Mouse (Mus musculus) left cerebral cortex, postnatal 14 days (tissue): ENCODE data around the gene Gan. TPM values are rescaled to one million over a fixed set of nuclear protein-coding genes. Genes with fewer than 3 reads are reported as not detected.

Experiments
- DNase-seq, 2 experiments: peaks; one replicate each; pipeline ENCODE4 v3.0.0; 2021 to 2022; ENCODE audit warnings: low spot score in 2 of 2, mixed read lengths in 1 of 2
- intact Hi-C: fragments of 180-260 bp; cut with DNase I; formaldehyde crosslinking; loops from one replicate; pipeline ENCODE4 v1.15.1; 2025
- long read RNA-seq, 2 experiments: library from polyadenylated mRNA; stranded (forward); transcript quantifications; one replicate each; pipeline ENCODE4 v2.0.0; 2021
- total RNA-seq, 2 experiments: library from RNA; stranded (reverse); gene quantifications; 2 replicates each; pipeline ENCODE4 v1.2.3; 2021

Gan gene
- 10 to 100 TPM; 17.2 to 19.3 TPM for total RNA-seq
- long read RNA-seq, experiment 1, partial matches to known transcripts, result 0 of 4 reads
- long read RNA-seq, experiment 1, other reads (novel, unspliced or antisense), result 2 of 4 reads
- long read RNA-seq, experiment 2, partial matches to known transcripts, result 1 of 4 reads
- long read RNA-seq, experiment 2, other reads (novel, unspliced or antisense), result 1 of 4 reads

DNA sequence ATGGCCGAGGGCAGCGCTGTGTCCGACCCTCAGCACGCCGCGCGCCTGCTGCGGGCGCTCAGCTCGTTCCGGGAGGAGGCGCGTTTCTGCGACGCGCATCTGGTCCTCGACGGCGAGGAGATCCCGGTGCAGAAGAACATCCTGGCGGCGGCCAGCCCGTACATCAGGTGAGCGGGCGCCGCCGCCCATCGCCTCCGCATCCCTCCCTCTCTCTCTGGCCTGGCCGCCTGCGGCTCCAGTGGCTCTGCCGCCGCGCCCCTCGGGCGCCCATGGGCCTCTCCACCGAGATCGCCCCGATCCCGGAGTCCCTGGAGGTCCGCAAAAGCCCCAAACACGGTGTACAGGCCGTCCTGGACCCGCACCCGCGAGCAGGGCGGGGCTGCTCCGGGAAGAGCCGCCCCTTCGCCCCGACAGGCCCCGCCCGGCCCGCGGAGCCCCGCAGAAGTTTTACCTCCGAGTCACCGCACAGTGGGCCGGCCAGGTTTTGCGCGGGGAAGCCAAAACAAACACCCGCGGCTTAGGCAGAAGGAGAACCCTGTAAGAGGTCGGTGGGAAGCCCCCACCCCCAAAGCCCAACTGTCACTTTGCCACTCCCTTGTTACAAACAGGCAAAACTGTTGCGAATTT lies at the start of gene Gan:
Gene Gan, plus strand, starts transcription at position 1 of the 627 bp plus-strand sequence.
- DNase-seq, result no peak
- intact Hi-C loops, result loop anchor here (5.0 kb wide), 1 partner anchor 166 kb away; the partner anchor contains the start of gene Gcsh

DNA sequence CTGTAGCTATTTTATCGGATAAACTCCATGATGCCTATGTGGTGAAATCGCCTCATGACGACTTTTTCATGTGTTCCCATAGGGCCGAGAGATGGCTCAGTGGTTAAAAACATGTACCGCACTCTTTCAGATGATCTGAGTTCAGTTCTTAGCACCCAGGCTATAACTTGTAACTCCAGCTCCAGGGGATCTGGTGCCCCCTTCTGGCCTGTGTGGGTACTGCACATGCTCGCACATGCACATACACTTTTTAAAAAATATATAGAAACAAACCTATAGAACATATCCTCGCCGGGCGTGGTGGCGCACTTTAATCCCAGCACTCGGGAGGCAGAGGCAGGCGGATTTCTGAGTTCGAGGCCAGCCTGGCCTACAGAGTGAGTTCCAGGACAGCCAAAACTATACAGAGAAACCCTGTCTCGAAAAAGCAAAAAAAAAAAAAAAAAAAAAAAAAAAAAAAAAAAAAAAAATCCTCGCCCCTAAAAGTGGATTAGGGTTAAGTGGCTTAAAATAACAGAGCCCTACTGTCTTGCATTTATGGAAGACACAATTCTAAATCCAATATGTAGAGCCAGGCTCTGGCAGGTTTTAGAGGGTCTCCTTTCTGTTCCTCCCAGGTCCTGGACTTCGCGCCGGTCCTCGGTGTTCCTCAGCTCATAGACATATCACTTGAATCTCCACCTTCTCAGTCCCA lies 48.8 kb upstream of the Gan start:
- intact Hi-C loops, result loop anchor here (5.0 kb wide), 1 partner anchor 368 kb away; no protein-coding TSS in a partner anchor

DNA sequence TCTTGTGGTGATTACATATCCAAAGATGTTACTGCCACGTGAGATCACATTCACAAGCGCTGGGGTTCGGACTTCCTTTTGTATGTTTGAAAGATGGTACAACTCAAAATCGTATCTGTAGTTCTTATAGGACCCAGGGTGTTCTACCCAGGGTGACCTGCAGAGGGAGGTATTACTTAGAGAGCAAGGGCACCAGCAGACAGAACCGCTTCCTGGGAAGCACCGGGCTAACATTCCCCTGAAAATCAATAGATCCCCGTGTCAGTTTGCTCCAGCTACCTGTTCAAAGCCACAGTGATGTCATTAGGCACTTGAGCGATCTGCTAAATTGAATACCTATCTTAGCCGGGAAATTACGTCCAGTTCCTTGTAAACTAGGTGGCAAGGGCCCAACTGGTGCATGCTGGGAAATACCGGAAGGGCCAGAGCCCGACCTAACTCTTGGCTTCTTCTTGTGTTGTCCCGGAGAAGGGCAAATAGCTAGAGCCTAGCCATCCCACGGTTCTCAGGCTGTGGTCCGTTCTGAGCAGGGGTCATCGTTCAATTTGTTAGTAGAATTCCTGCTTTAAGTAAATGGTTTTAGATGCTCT lies 48.0 kb upstream of the Gan start:
- intact Hi-C loops, result loop anchor here (5.0 kb wide), 1 partner anchor 367 kb away; no protein-coding TSS in a partner anchor
- DNase-seq, result peak; percentile 69 to 72

More for the DNA sequence above, 48.8 kb upstream of the Gan start:
- no peak for DNase-seq

DNA sequence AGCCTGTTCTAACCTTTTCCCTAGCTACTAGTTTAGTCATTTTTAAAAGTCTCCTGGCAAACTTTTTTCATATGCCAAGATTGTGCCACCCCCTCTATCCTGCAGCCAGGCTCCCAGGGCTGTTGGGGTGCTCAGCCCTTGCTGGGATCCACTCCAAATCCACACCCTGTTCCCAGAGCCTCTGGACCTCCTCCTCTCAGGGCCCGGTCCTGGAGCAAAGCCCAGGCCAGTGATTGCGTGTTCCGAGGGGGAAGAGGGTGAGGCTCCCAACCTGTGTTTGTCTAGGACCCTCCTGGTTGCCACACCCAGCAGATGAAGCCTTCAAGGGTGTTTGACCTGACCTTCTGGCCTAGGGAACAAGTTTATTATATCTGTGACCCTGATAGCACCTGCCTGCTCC lies 46.3 kb upstream of the Gan start:
- DNase-seq, result no peak

DNA sequence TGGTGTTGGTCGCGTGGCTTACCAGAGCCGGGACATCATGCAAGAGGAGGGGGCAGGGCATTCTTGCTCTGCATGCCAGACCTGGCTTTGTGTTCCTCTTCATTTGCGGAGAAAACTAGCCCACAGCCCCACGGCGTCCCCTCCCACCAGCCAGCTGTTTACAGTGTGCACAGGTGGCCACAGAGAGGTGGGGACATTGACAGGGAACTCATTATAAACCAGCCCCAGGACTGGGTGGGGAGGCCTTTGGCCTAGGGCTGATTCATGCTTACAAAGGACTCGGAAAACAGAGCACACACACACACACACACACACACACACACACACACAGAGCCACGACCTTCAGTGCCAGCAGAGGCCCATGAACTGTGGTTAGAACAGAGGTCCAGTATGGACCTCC lies 45.7 kb upstream of the Gan start:
- no peak for DNase-seq
- intact Hi-C loops, result no loop called here

More for the DNA sequence above, 46.3 kb upstream of the Gan start:
- intact Hi-C loops, result no loop called here

DNA sequence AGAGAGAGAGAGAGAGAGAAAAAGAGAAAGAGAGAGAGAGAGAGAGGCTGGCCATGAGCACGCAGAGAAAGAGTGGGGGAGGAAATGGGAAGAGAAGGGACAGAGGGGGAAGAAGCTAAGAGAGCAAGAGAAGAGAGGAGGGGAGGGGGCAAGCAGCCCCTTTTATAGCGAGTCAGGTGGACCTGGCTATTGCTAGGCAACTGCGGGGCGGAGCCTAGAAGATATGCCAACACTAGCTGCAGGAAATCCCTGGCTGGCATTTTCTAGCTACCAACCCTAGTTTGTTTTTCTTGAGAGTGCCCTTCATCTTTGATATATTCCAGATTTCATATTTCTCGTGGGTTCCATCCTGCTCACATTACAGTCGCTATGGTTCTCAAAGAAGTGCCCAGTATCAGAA lies 42.8 kb upstream of the Gan start:
- DNase-seq, result peak in 1 of 2 experiments; percentile 62

DNA sequence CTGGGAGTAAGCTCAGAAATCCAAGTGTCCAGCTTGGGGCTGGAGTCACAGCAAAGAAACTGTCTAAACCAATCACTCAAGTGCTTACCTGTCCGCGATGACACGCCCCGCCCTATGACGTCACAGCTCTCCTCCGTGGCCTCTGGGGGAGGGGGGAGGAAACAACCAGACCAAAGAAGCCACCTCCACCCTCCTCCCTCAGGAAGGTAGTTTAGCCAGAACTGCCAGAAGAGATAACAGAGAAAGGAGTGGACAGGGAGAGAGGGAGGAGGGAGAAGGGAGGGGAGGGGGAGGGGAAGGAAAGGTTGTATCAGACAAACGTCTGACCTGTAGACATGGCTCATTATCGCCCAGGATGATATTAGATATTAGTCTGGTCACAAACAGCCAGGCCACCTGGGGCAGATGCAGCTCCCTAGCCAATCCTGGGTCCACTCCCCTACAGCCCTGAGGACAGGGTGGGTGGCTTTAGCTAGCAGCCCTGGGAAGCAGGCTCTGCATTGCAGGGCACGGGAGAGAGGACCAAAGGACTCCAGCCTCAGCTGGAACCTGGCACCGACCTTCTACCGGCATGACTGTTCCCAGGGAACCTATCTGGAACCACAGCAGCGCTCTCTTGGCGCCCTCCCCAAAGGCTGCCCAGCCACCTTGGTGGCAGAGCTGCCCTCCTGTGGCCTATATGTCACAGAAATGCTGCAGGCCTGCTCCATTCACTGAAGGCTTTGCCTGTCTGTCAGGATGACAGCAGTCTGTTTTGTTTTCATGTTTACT lies 42.1 kb upstream of the Gan start:
- no peak for DNase-seq
- intact Hi-C loops, result no loop called here

More for the DNA sequence above, 42.8 kb upstream of the Gan start:
- intact Hi-C loops, result no loop called here

DNA sequence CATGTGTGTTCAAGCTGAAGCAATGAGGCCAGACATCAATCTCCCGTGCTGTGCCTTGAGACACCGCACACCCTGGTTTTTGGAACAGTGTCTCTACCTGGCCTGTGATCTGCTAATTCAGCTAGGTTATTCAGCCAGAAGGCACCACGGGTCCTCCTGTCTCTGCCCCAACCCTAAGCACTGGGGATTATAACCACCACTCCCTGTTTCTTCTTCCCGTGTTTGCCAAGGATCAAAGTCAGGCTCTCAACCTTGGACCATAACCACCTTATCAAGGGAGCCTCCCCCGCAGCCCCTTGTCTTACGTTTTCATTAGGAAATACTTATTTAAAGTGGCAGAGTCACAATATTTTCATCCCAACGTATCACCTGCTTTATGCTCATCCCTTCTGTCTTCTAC lies 41.4 kb upstream of the Gan start:
- DNase-seq, result no peak
- intact Hi-C loops, result no loop called here

DNA sequence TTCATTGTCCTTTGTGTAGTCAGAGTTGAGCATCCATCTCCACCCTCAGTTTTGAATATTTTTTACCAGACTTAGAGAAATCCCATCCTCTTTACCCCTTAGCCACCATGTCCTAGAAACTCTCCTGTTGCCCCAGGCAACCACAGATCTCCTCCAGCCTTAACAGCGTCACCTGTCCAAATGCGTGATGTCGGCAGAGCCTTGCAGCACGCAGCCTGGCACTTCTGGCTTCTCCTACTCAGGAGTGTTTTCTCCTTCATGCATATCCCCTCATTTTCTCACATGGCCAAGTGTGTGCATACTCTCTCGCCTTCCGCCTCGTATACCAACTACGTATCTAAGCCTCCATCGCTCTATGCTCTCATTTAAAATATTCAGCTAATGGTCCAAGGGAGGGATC lies 39.5 kb upstream of the Gan start:
- intact Hi-C loops, result no loop called here
- DNase-seq, result peak in 1 of 2 experiments; percentile 55

DNA sequence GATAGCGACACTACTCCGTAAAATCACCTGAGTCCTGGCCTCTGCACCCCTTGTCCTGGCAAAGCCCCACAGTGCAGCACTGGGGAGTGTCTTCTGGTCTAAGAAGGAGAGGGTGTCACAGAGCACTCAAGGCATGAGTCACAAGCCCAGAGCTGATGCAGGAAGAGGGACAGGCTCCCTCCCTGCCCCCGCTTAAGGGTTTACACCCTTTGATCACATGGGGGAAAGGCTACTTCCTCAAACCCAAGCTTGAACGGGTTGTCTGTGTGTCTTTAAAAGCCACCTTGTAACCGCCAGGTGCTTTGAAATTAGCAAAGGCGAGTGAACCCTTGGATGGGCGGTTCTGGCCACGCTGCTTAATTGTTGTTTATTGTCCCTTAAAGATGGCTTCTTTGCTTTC lies 36.7 kb upstream of the Gan start:
- DNase-seq, result no peak
- intact Hi-C loops, result no loop called here

DNA sequence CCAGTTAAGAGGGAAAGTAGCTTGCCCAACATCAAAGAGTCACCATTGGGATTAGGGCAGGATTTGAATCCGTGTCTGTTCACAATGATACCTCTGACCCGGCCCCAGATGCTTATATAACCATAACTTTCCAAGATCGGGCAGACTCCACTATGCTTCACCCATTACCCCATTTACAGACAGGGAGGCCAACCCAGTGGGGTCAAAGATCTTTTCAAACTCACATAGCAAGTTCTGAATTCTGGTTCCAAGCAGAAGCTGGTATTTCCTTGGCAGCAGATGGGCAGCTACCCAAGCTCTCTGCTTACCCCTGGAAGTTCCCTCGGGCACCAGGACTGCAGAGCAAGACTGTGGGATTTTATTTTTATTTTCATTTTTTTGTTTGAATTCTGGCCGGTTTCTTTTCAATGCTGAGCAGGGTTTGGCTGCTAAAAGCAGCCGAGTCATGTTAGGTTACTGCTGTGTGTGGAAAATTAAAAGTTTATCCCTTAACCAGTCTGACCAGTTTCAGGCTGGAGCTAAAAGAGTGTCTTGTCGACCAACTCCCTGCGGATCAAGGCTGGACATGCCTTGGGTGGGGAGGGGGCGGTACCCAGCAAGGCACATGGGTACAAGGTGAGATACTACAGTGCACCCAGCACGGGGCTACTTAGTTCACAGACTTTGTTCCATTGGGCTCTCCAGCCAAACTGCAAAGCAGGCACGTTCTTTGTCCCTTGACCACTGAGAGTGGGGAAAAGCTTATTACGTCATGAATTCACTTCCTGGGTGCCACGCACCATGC lies 33.9 kb upstream of the Gan start:
- DNase-seq, result no peak
- intact Hi-C loops, result no loop called here

DNA sequence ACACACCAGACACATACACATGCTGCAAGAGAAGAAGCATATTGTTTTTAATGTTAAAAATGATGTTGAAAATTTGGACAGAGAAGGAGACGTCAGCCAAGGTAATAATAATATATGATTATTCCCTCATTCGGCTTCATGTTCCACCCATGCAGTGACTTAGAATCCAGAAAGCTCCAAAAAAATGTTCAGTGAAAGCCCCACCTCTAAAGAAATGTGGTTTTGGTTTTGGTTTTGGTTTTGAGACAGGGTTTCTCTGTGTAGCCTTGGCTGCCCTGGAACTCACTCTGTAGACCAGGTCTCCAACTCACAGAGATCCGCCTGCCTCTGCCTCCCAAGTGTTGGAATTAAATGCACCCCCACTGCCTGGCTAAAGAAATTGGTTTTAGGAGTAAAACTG lies 32.1 kb upstream of the Gan start:
- no peak for DNase-seq
- intact Hi-C loops, result no loop called here

DNA sequence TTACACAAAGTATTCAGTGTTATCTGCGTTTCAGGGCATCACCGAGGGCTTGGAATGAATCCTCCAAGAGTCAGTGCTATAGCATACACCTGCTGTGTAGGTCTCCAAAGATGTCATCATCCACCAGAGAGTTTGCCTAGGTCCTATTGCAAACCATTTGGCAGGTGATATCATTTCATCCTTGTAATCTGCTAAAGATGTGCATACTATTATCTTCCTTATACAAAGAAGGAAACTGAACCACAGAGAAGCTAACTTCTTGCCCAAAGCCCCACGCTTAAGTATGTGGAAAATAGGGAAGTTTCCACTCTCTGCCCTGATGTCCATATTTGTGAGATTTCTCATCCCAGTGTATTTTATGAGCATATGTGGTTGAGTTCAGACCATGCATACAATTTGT lies 31.5 kb upstream of the Gan start:
- intact Hi-C loops, result no loop called here
- DNase-seq, result no peak

DNA sequence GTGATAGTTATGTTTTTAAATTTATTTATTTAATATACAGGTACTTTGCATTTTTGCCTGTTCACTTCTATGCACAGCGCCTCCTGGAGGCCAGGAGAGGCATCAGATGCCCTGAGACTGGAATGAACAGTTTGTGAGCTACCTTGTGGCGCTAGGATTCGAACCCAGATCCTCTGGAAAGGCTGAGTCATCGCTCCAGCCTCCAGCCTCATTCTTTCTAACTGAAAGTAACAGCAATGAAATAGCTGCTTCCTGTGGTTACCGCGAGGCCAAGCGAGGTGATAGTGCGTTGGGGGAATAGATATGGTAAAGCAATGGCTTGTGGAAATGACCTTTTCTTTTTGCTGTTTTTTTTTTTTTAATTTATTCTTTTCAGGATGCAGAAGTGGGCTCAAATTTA lies 30.9 kb upstream of the Gan start:
- intact Hi-C loops, result no loop called here
- DNase-seq, result no peak

DNA sequence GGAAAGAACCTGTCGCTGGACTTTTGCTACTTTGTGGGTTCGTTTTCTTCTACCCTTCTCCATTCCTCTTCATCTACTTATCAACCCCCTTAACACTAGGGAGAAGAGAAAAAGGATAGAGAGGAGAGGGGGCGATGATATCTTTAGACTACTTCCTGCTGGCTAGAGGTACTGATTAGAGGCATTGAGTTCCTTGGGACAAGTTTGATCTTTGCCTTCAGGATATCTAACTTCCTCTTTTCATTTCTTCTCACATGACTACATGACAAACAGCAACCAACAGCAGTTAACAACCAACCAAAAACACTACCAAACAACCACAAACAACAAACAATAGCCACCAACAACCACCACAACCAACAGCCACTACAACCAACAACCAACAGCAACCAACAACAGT lies 24.2 kb upstream of the Gan start:
- intact Hi-C loops, result no loop called here
- DNase-seq, result no peak

DNA sequence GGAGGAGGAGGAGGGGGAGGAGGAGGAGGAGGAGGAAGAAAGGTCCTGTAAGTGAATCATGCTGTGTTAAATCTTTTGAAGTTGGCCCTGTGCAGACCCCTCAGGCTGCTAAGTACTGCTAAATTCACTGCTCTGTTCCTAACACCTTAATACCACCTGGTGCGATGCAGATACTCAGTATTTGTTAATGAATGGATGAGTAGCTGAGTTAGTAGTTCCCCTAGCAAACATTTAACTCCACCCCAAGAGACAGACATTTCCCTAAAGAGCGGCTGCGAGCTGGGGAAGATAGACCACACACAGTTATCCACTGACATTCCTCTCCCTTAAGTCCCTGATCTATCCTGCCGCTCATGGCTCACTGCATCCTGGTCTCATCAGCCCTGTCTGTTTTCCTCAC lies 21.6 kb upstream of the Gan start:
- DNase-seq, result no peak
- intact Hi-C loops, result no loop called here

DNA sequence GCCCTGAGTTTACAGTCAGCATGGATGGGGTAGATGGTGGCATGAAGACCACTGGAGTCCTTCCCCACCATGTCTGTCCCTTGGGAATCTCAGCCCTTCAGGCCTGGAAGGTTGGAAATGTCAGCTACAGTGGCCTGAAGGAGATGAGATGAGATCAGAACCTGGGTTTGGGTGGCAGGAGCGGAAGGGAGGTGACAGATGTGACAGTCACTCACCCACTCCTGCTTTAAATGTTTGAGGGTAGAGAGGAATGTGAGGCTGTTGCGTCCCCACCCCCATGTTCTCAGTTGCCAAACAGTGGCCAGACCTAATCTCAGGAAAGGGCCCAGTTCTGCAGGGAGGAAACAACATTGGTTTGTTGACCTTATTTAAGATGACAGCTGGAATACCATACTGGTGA lies 21.2 kb upstream of the Gan start:
- intact Hi-C loops, result no loop called here

DNA sequence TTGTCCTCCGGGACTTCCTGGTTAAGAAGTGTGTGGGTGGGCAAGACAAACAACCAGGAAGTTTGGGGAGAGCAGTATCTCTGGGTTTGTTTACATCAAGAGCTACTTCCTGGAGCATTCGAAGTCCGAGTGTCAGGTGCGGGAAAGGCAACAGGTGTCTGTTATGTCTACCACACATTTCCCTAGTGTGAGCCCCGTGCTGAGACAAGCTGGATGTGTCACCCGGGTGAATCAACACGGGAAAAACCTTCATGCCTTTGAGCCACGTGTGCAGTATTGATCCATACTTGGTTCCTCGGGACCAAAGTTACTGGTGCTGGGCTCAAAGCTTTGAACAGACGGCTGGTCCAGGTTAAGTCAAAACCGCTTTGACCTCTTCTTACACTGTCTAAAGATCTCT lies 20.6 kb upstream of the Gan start:
- DNase-seq, result no peak
- intact Hi-C loops, result no loop called here

More for the DNA sequence above, 21.2 kb upstream of the Gan start:
- DNase-seq, result no peak

DNA sequence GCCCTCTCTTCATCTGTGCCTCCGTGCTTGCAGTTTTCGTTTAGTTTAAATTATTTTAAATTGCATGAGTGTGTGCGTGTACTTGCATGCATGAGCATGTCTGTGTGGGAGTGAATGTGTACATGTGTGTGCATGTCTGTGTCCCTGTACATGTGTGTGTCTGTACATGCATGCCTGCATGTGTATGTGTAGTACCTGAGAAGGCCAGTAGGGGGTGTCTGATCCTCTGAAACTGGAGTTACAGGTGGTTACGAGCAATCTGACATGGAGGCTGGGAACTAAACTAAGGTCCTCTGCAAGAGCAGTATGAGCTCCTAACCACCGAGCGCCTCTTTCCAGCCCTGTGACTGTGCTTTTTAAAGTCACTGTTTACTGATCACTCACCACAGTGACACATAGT lies 9.4 kb upstream of the Gan start:
- DNase-seq, result no peak
- intact Hi-C loops, result no loop called here
